Mouse (Mus musculus): Measurements from ENCODE around the gene Pltp.

Gene Pltp

GRCm38 (mm10) chr2:164857101-164857821 lies at the start of gene Pltp:
Pltp (minus strand) TSS chr2:164857711.
- DNase-seq (ENCODE audit: low spot score in 2 of 2), result no peak

- no peak for DNase-seq (ENCODE audit: low spot score in 2 of 2)
Observed at GRCm38 (mm10) chr2:164906071-164906470, 48.6 kb upstream of the Pltp start.

- DNase-seq (ENCODE audit: low spot score in 2 of 2), result no peak
Observed at GRCm38 (mm10) chr2:164903496-164903895, 46.0 kb upstream of the Pltp start.

GRCm38 (mm10) chr2:164901380-164901779 lies 43.9 kb upstream of the Pltp start:
- no peak for DNase-seq (ENCODE audit: low spot score in 2 of 2)

GRCm38 (mm10) chr2:164899723-164900459 lies 42.4 kb upstream of the Pltp start:
- DNase-seq (ENCODE audit: low spot score in 2 of 2), result no peak

- DNase-seq (ENCODE audit: low spot score in 2 of 2), result no peak
Observed at GRCm38 (mm10) chr2:164899034-164899433, 41.5 kb upstream of the Pltp start.

- DNase-seq (ENCODE audit: low spot score in 2 of 2), result no peak
Observed at GRCm38 (mm10) chr2:164898008-164898407, 40.5 kb upstream of the Pltp start.

GRCm38 (mm10) chr2:164895885-164896284 lies 38.4 kb upstream of the Pltp start:
- DNase-seq (ENCODE audit: low spot score in 2 of 2), result no peak

GRCm38 (mm10) chr2:164894644-164895043 lies 37.1 kb upstream of the Pltp start:
- no peak for DNase-seq (ENCODE audit: low spot score in 2 of 2)

- DNase-seq (ENCODE audit: low spot score in 2 of 2), result no peak
Observed at GRCm38 (mm10) chr2:164894048-164894447, 36.5 kb upstream of the Pltp start.

GRCm38 (mm10) chr2:164892696-164893216 lies 35.2 kb upstream of the Pltp start:
- no peak for DNase-seq (ENCODE audit: low spot score in 2 of 2)

GRCm38 (mm10) chr2:164891908-164892695 lies 34.6 kb upstream of the Pltp start:
- no peak for DNase-seq (ENCODE audit: low spot score in 2 of 2)

- no peak for DNase-seq (ENCODE audit: low spot score in 2 of 2)
Observed at GRCm38 (mm10) chr2:164891056-164891834, 33.7 kb upstream of the Pltp start.

GRCm38 (mm10) chr2:164890411-164891049 lies 33.0 kb upstream of the Pltp start:
- DNase-seq (ENCODE audit: low spot score in 2 of 2), result no peak

GRCm38 (mm10) chr2:164889960-164890359 lies 32.4 kb upstream of the Pltp start:
- DNase-seq (ENCODE audit: low spot score in 2 of 2), result no peak

- no peak for DNase-seq (ENCODE audit: low spot score in 2 of 2)
Observed at GRCm38 (mm10) chr2:164888996-164889395, 31.5 kb upstream of the Pltp start.

GRCm38 (mm10) chr2:164886617-164887016 lies 29.1 kb upstream of the Pltp start:
- peak in 1 of 2 experiments; percentile 44 for DNase-seq (ENCODE audit: low spot score in 2 of 2)

GRCm38 (mm10) chr2:164885788-164886187 lies 28.3 kb upstream of the Pltp start:
- peak; percentile 84 to 89 for DNase-seq (ENCODE audit: low spot score in 2 of 2)

- no peak for DNase-seq (ENCODE audit: low spot score in 2 of 2)
Observed at GRCm38 (mm10) chr2:164882619-164883018, 25.1 kb upstream of the Pltp start.

GRCm38 (mm10) chr2:164879568-164880277 lies 22.2 kb upstream of the Pltp start:
- DNase-seq (ENCODE audit: low spot score in 2 of 2), result peak; percentile 92 to 94
